Mouse (Mus musculus) lung, adult 2 months (tissue): Measurements from ENCODE around the gene Serpinb6c. TPM values are rescaled to one million over a fixed set of nuclear protein-coding genes. Genes with fewer than 3 reads are reported as not detected.
A peak's percentile ranks its signal among the peaks of the same experiment; 100 is the strongest.
"Not testable (repeated sequence)": the region's sequence is repeated elsewhere in the genome, so short reads cannot be mapped to it uniquely, and the experiment has no call there.

Source experiments
- DNase-seq: peaks from one replicate; pipeline ENCODE4 v3.0.0; 2022
- H3K4me1 ChIP-seq: fragments of 200-500 bp; 2 replicates; pipeline ENCODE4 v1.6.1; 2011; ENCODE audit warnings: low read length; ENCODE audit not compliant: control insufficient read depth, insufficient read depth
- H3K4me3 ChIP-seq: fragments of 200-500 bp; replicated peaks from 2 replicates; pipeline ENCODE3; 2011; ENCODE audit warnings: low read depth, mild to moderate bottlenecking, control low read depth, low read length; ENCODE audit errors: extremely low read depth
- CTCF ChIP-seq: fragments of 200-500 bp; IDR thresholded peaks from 2 replicates; pipeline ENCODE4 v1.5.1; 2011; ENCODE audit warnings: mild to moderate bottlenecking, low read length, control low read depth; ENCODE audit not compliant: insufficient read depth
- POLR2A ChIP-seq: fragments of 200-500 bp; IDR thresholded peaks from 2 replicates; pipeline ENCODE4 v1.6.1; 2011; ENCODE audit warnings: low read depth, mild to moderate bottlenecking, control low read depth, low read length, borderline replicate concordance; ENCODE audit errors: extremely low read depth
- WGBS: fragments of 180-500 bp; shearing (Covaris S2); methylation state at CpG from one replicate; pipeline ENCODE4 v1.1.7; 2018; 5-methylcytosine and 5-hydroxymethylcytosine counted together
- polyA plus RNA-seq: library from polyadenylated mRNA; depleted of rRNA; stranded (reverse); fragments of >200 nt; gene quantifications from 2 replicates; pipeline ENCODE4 v1.2.3, GENCODE M21; 2012; rRNA removed

Serpinb6c gene
- polyA plus RNA-seq = not detected in 2 replicates

DNA sequence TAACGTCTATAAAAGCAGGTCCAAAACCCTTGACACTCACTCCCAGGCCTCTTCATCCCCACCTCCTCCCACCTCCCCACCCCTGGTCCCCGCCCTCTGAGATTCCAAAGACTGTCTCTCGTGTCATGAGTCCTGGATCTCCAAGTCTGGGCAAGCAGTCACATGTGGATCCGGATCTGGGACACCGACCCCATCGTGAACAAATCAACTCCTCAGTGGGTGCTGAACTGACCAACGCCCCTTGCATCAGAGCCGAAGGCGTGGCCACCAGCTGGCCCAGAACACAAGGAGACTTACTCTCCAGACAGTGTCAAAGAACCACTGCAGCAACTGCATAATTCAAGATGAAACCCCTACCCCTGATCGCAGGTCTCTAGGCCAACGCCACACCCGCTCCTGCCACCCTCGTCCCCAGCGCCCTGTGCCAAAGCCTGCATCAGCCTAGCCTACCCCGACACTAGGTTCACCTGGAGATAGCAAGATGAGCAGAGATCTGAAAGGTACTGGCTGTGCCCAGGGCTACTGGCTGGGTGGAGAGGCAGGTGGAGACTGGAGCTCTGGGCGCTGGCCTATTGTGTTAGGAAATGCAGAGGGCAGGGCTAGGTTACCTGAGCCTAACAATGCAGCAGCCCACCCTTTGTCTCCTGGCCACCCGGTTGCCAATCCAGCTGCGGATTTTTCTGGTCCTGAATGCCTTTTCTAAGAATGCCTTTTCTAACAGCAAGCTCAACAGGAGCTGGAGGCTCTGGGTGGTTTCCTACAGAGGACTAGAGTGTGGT, at the start of gene Serpinb6c:
TSS of gene Serpinb6c (minus strand) at position 533 of the 779 bp plus-strand sequence.
- Histone ChIP-seq H3K4me1 (no peaks in the 10 kb centered on the region), H3K4me3 (no peak within 1 kb of the TSS)
- DNase-seq = no peak
- 76% methylated on average over 18 of the region's 18 CpGs for WGBS
- no peak for TF ChIP-seq CTCF
- TF ChIP-seq POLR2A = no peak

DNA sequence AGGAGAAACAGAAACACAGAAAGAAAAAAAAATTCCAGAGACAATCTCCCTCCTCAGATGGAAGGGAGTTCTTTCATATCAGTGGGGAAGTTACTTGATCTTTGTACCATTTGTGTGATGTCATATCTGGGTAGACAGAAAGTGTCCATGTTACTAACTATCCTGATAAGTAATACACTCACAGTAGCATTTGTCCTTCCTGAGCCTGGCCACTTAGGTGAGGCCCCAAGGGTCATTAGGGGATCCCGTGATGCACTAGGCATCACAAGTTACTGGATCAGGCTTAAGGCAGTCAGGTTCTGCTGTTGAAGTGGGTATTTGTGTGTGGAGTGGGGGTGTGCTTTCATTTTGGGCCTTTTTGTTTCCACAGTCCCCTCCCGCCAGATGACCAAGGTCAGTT, 47.4 kb upstream of the Serpinb6c start:
- 89% methylated on average over 2 of the region's 2 CpGs for WGBS
- H3K4me3 ChIP-seq = no peak overlapping the region
- H3K4me1 ChIP-seq = no peaks in the 10 kb centered on the region; the same call in 1 of the 2 replicates
- no peak for TF ChIP-seq CTCF
- no peak for TF ChIP-seq POLR2A
- DNase-seq = no peak

DNA sequence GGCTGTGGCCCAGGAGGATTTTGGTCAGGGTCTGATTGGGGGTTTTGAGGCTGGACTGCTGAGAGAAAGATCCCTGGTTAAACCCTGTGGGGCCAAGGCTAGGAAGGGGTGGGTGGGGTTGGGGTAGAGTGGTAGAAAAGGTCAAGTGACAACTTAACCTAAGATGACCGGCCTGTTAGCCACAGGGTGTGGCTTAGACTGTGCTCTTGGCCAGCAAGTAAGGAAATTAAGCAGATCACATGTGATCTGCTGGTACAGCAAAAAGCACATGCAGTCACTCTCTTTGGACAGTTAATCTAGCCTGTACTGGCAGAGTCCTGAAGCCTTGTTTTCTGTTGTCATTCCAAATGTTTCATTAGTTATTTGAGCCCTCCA, 46.6 kb upstream of the Serpinb6c start:
- no peak for DNase-seq
- 32% methylated on average over 1 of the region's 1 CpGs for WGBS
- TF ChIP-seq POLR2A = no peak
- TF ChIP-seq CTCF = no peak
- H3K4me3 ChIP-seq = no peak overlapping the region
- no peaks in the 10 kb centered on the region; the same call in 1 of the 2 replicates for H3K4me1 ChIP-seq

DNA sequence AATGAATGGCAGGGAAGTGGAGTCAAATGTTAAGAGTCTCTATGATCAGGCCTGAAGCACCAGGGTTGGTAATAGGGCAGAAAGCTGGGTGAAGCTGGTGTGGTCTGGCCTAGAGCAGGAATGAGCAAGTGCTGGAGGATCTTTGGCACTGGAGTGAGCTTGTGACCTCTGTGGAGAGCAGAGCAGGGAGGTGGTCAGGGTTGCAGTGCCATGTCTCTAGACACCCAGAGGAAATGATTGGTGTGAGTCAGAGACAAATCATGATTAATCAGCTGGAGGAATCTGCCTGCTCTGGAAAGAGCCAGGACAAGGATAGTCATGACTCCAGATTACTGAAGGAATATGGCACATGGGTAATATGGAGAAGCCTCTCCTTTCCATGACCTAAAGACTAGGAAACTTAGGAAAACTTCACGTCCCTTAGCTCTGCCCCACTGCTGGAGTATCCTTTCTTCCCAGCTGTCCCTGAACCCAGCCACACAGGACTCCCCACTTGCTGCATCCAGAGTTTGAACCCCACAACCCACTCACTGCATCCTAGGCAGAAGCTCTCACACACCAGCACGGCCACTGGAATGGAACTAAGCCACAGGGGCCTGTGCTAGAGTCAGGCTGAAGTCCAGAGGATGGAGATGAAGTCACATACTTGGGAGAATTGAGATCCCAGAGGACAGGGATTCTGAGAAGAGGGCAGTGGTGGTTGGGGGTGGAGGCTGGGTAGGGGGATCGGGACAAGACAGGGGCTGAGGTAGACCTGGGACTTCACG, 46.0 kb upstream of the Serpinb6c start:
- Histone ChIP-seq H3K4me3 (no peak overlapping the region), H3K4me1 (no peaks in the 10 kb centered on the region; the same call in 1 of the 2 replicates)
- WGBS = 86% methylated on average over 4 of the region's 4 CpGs
- TF ChIP-seq CTCF (no peak), POLR2A (no peak)
- no peak for DNase-seq

DNA sequence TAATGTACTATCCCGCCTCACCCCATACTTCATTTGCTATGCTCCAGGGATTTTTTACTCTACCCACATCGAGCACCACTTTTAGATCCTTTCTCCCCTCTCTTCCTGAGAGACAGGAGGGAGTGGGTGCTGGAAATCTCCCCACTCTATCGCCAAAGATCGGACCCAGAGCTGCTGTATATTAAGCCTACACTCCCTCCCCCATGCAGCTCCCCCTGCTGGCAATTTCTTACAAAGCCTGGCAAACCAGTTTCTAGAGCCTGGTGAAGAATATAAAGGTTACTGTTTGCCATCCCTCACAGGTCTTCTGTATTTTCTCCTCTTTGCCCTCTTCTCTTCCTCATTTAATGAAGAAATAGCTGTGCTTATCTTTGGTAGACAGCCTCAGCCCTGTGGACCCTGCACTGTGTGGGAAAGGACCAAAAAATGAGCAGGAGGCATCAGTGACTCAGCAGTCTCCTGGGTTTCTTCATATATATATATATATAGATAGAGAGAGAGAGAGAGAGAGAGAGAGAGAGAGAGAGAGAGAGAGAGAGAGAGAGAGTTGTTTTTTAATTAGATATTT, 36.8 kb upstream of the Serpinb6c start:
- H3K4me1 ChIP-seq = no peaks in the 10 kb centered on the region
- peak; percentile 55 for TF ChIP-seq CTCF
- TF ChIP-seq POLR2A = no peak
- WGBS = 40% methylated on average over 4 of the region's 4 CpGs
- DNase-seq = peak; percentile 39
- no peak overlapping the region for H3K4me3 ChIP-seq

DNA sequence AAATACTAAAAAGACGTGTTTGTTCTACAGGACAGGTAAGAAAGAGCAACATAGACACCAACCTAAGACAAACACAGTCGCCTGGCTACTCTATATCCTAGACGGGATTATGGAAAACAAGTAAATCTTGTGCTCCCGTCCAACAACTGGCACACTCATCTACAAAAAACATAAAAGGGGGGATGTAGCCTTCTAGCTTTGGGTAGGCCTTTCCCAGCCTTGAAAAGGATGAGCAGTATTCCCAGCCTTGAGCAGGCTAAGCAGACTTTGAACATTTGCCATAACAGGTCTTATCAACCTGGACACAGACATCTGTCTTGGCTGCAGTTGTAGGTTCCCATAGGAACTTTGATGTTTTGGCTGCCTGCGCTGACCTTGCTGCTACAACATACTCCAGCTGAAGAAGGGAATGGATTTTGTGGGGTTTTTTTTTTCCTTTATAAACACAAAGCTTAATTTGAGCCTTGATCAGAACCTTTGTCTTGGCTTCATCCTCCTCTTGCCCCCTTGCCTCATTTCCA, 35.8 kb upstream of the Serpinb6c start:
- TF ChIP-seq POLR2A = no peak
- 89% methylated on average over 5 of the region's 5 CpGs for WGBS
- no peak for DNase-seq
- Histone ChIP-seq H3K4me1 (peaks cover 3% of the 10 kb centered on the region; the same call in 1 of the 2 replicates), H3K4me3 (no peak overlapping the region)

DNA sequence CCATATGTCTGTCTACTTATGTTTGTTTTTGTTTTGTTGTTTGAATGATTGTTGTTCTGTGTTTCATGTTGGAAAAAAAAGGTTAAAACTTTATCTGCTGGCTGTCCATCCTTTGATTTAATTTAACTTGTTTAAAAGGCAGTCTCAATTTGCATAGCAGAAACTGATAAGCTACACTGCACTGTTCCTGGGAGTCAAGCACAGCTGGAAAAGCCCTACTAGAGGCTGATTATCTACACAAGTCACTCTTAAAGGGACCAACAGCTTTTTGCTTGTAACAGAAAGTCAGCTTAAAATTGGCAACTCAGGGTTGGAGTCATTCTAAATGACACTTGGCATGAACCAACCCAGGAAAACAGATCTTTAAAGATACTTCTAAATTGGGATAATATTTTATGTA, 32.1 kb upstream of the Serpinb6c start:
- peaks cover 15% of the 10 kb centered on the region for H3K4me1 ChIP-seq
- DNase-seq, H3K4me3 ChIP-seq: not testable (repeated sequence)

DNA sequence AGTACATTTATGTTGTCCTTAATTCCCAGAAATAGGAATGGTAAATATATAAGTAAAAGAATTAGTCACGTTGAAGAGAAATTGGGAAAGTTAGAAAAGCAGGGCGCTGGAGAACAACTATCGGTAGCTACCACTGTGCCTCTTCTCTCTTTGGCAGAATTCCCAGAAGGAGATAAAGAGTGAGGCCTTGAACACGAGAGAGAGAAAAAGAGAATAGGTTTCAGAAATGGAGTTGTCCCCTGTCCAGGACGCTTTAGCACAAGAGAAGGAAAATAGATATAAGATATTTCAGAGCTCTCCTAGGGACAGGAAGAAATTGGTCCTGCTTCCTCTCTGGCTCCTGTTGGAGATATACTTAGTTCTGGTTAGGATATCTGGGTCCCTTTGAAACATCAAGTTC, 31.6 kb upstream of the Serpinb6c start:
- whole genome bisulfite sequencing = 54% methylated on average over 5 of the region's 5 CpGs
- H3K4me1 ChIP-seq = peaks cover 18% of the 10 kb centered on the region
- H3K4me3 ChIP-seq = no peak overlapping the region
- no peak for TF ChIP-seq POLR2A
- no peak for TF ChIP-seq CTCF
- DNase-seq = no peak

DNA sequence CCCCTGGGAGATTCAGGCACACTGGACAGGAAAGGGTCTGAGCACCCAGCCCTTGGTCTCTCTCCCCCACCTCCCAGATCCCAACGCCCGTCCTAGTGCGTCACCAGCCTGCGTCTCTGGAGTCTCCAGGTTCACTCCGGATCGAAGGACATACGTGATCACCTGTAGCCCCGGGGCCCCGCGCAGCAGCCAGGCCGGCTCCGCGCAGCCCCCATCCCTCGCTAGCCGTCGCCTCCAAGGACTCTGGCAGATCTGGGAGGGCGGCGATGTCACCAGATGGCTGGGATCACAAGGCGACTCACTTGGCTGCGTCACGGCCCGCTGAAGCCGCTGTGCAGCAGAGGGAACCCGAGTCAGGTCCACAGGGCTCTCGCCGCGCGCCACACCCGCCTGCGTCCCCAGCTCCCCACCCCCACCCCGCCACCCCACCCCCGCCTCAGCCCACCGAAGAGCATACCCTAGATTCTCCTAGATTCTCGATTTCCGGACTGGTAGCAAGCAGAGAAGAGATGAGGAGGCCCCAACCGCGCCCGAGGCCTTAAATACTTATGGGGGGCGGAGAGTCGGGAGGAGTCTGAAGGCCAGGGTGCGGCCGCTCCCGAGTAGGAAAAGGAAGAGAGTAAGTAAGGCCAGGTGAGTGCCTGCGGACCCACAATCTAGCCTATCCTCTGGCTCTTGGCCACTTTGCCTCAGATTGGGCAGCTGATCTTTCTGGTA, 30.1 kb upstream of the Serpinb6c start:
- DNase-seq = peak; percentile 74
- TF ChIP-seq POLR2A = peak; percentile 40; the same call in 1 of the 2 replicates
- TF ChIP-seq CTCF = no peak
- peak overlapping the region; percentile 96 for H3K4me3 ChIP-seq
- peaks cover 18% of the 10 kb centered on the region for H3K4me1 ChIP-seq
- under 1% methylated on average over 44 of the region's 44 CpGs for WGBS
